Mouse (Mus musculus) thymus, adult 2 months (tissue): Measurements from ENCODE around the gene Mapk12. TPM values are rescaled to one million over a fixed set of nuclear protein-coding genes. Genes with fewer than 3 reads are reported as not detected.

Experiments
- DNase-seq: peaks from one replicate; pipeline ENCODE4 v3.0.0; 2021
- H3K27ac ChIP-seq: fragments of 200-500 bp; 2 replicates; pipeline ENCODE4 v1.5.1; 2012; ENCODE audit warnings: low read length, control low read depth; ENCODE audit not compliant: control insufficient read depth, insufficient read depth
- H3K27me3 ChIP-seq: fragments of 200-500 bp; 2 replicates; pipeline ENCODE4 v1.6.1; 2012; ENCODE audit warnings: mild to moderate bottlenecking, low read length, moderate library complexity, mixed read lengths; ENCODE audit not compliant: control insufficient read depth, insufficient read depth
- H3K36me3 ChIP-seq: fragments of 200-500 bp; 2 replicates; pipeline ENCODE4 v1.6.1; 2012; ENCODE audit warnings: mild to moderate bottlenecking, low read length, moderate library complexity; ENCODE audit not compliant: control insufficient read depth, insufficient read depth
- H3K4me1 ChIP-seq: fragments of 200-500 bp; replicated peaks from 2 replicates; pipeline ENCODE4 v1.6.1; 2012; ENCODE audit warnings: low read length; ENCODE audit not compliant: control insufficient read depth, insufficient read depth
- H3K4me3 ChIP-seq: fragments of 200-500 bp; 2 replicates; pipeline ENCODE4 v1.5.1; 2012; ENCODE audit warnings: mild to moderate bottlenecking, low read length, control low read depth, moderate library complexity; ENCODE audit not compliant: control insufficient read depth, insufficient read depth
- CTCF ChIP-seq: fragments of 200-500 bp; IDR thresholded peaks from 2 replicates; pipeline ENCODE4 v1.5.1; 2012; ENCODE audit warnings: mild to moderate bottlenecking, control low read depth, low read length, moderate library complexity, borderline replicate concordance; ENCODE audit not compliant: control insufficient read depth, poor library complexity, insufficient read depth; ENCODE audit errors: extremely low read depth
- POLR2A ChIP-seq: fragments of 200-500 bp; IDR thresholded peaks from 2 replicates; pipeline ENCODE4 v1.6.1; 2012; ENCODE audit warnings: mild to moderate bottlenecking, low read length, control low read depth, moderate library complexity; ENCODE audit not compliant: control insufficient read depth, poor library complexity, insufficient read depth; ENCODE audit errors: extremely low read depth
- WGBS: fragments of 180-500 bp; shearing (Covaris S2); methylation state at CpG from one replicate; pipeline ENCODE4 v1.1.7; 2018; 5-methylcytosine and 5-hydroxymethylcytosine counted together
- polyA plus RNA-seq: library from polyadenylated mRNA; depleted of rRNA; stranded (reverse); fragments of >200 nt; gene quantifications from 2 replicates; pipeline ENCODE4 v1.2.3, GENCODE M21; 2012

Gene Mapk12
- polyA plus RNA-seq, 1 experiment, result 2.9 TPM

- peaks cover 59% of the 10 kb centered on the region for H3K36me3 ChIP-seq
- TF ChIP-seq POLR2A, result no peak
- TF ChIP-seq CTCF, result no peak
- WGBS, result 95% methylated on average over 10 of the region's 10 CpGs
These were observed 36.6 kb downstream of the Mapk12 start for GRCm38 (mm10) chr15:89103921-89104320.

GRCm38 (mm10) chr15:89102646-89103045 lies 37.9 kb downstream of the Mapk12 start:
- H3K27ac ChIP-seq, result no peak overlapping the region
- no peak overlapping the region for H3K4me3 ChIP-seq
- 96% methylated on average over 5 of the region's 5 CpGs for WGBS
- no peak for DNase-seq
- H3K27me3 ChIP-seq, result no peaks in the 10 kb centered on the region
- peaks cover 61% of the 10 kb centered on the region for H3K36me3 ChIP-seq
- TF ChIP-seq CTCF (no peak), POLR2A (no peak)
- no peaks in the 10 kb centered on the region for H3K4me1 ChIP-seq

More at GRCm38 (mm10) chr15:89103921-89104320, 36.6 kb downstream of the Mapk12 start:
- Histone ChIP-seq H3K27ac (no peak overlapping the region), H3K27me3 (no peaks in the 10 kb centered on the region), H3K4me1 (no peaks in the 10 kb centered on the region), H3K4me3 (no peak overlapping the region)
- no peak for DNase-seq

GRCm38 (mm10) chr15:89100823-89101222 lies 39.7 kb downstream of the Mapk12 start:
- no peaks in the 10 kb centered on the region for H3K27me3 ChIP-seq
- DNase-seq, result no peak
- H3K4me1 ChIP-seq, result no peaks in the 10 kb centered on the region
- no peak overlapping the region for H3K27ac ChIP-seq
- whole genome bisulfite sequencing, result 95% methylated on average over 12 of the region's 12 CpGs
- H3K4me3 ChIP-seq, result no peak overlapping the region
- H3K36me3 ChIP-seq, result peaks cover 72% of the 10 kb centered on the region
- TF ChIP-seq CTCF, result no peak
- no peak for TF ChIP-seq POLR2A

GRCm38 (mm10) chr15:89098616-89099015 lies 41.9 kb downstream of the Mapk12 start:
- H3K4me3 ChIP-seq, result no peak overlapping the region
- no peak overlapping the region for H3K27ac ChIP-seq
- peaks cover 80% of the 10 kb centered on the region for H3K36me3 ChIP-seq
- H3K4me1 ChIP-seq, result no peaks in the 10 kb centered on the region
- TF ChIP-seq POLR2A, result no peak
- TF ChIP-seq CTCF, result no peak
- no peak for DNase-seq
- no peaks in the 10 kb centered on the region for H3K27me3 ChIP-seq
- 96% methylated on average over 7 of the region's 7 CpGs for WGBS

- Histone ChIP-seq H3K27ac (no peak overlapping the region), H3K4me1 (no peaks in the 10 kb centered on the region), H3K36me3 (peaks cover 75% of the 10 kb centered on the region), H3K4me3 (no peak overlapping the region), H3K27me3 (no peaks in the 10 kb centered on the region)
- TF ChIP-seq POLR2A, result no peak
- no peak for TF ChIP-seq CTCF
- DNase-seq, result no peak
- 96% methylated on average over 5 of the region's 5 CpGs for WGBS
These were observed 43.1 kb downstream of the Mapk12 start for GRCm38 (mm10) chr15:89097450-89097849.

- no peak for DNase-seq
- TF ChIP-seq CTCF (no peak), POLR2A (no peak)
- 94% methylated on average over 5 of the region's 5 CpGs for WGBS
- H3K4me3 ChIP-seq, result no peak overlapping the region
- no peaks in the 10 kb centered on the region for H3K27me3 ChIP-seq
- H3K27ac ChIP-seq, result no peak overlapping the region
- peaks cover 13% of the 10 kb centered on the region for H3K4me1 ChIP-seq
- H3K36me3 ChIP-seq, result peaks cover 28% of the 10 kb centered on the region
These were observed 48.3 kb downstream of the Mapk12 start for GRCm38 (mm10) chr15:89092181-89092580.

GRCm38 (mm10) chr15:89090662-89091061 lies 49.8 kb downstream of the Mapk12 start:
- Histone ChIP-seq H3K27ac (no peak overlapping the region), H3K36me3 (peaks cover 15% of the 10 kb centered on the region), H3K4me1 (peaks cover 13% of the 10 kb centered on the region), H3K27me3 (no peaks in the 10 kb centered on the region), H3K4me3 (no peak overlapping the region)
- no peak for DNase-seq
- WGBS, result 72% methylated on average over 4 of the region's 4 CpGs
- TF ChIP-seq POLR2A (no peak), CTCF (no peak)
